8 mouse cellular contexts compared by ENCODE assay signal in genomic region chr2:78867726-78868510, GRCm38 (mm10). TPM values are rescaled to one million over a fixed set of nuclear protein-coding genes. Genes with fewer than 3 reads are reported as not detected.
DNase-seq lines count a peak whose midpoint lies in the region; ATAC-seq and TF ChIP-seq lines count a peak whose summit lies in the region.

Gene Ube2e3 (plus strand): TSS chr2:78868124.

- no peak for ATAC-seq in hindbrain, embryonic 14.5 days (ENCODE audit: low FRiP score)
- no peak; the same call in 1 of the 2 replicates for ATAC-seq in liver, embryonic 13.5 days (ENCODE audit: low read depth)
- ATAC-seq in frontal cortex, adult (ENCODE audit: low TSS enrichment) = no peak

- no peaks in the 10 kb centered on the region for H3K27me3 ChIP-seq in hindbrain, embryonic 14.5 days (ENCODE audit: control insufficient read depth, insufficient read depth, low read length)
- H3K27me3 ChIP-seq in liver, embryonic 13.5 days = no peaks in the 10 kb centered on the region
- no peaks in the 10 kb centered on the region for H3K27me3 ChIP-seq in small intestine, adult 2 months (ENCODE audit: control insufficient read depth, insufficient read depth, low read length)

- peaks cover 21% of the 10 kb centered on the region for H3K4me1 ChIP-seq in hindbrain, embryonic 14.5 days (replicated peaks; ENCODE audit: control insufficient read depth, insufficient read depth, low read length)
- H3K4me1 ChIP-seq in liver, embryonic 13.5 days (replicated peaks) = peaks cover 48% of the 10 kb centered on the region
- peaks cover 2% of the 10 kb centered on the region; the same call in 1 of the 2 replicates for H3K4me1 ChIP-seq in small intestine, adult 2 months (ENCODE audit: control insufficient read depth, insufficient read depth, insufficient read length, low read length)

- WGBS in hindbrain, embryonic 14.5 days = 19% methylated on average over 14 of the region's 14 CpGs
- WGBS in liver, embryonic 13.5 days (ENCODE audit: insufficient replicate concordance) = 15% methylated on average over 14 of the region's 14 CpGs
- WGBS in small intestine, adult 2 months = 14% methylated on average over 14 of the region's 14 CpGs

- peak within 1 kb of the TSS; percentile 76 for H3K4me2 ChIP-seq in hindbrain, embryonic 14.5 days (replicated peaks)
- peak within 1 kb of the TSS; percentile 76 for H3K4me2 ChIP-seq in liver, embryonic 13.5 days

- H3K4me3 ChIP-seq in gastrocnemius, adult 2 months = peak within 1 kb of the TSS; percentile 89
- peak within 1 kb of the TSS; percentile 79 for H3K4me3 ChIP-seq in hindbrain, embryonic 14.5 days (replicated peaks; ENCODE audit: low read length)
- H3K4me3 ChIP-seq in liver, embryonic 13.5 days (replicated peaks) = peak within 1 kb of the TSS; percentile 97
- H3K4me3 ChIP-seq in small intestine, adult 2 months (ENCODE audit: low read depth, low read length) = peak within 1 kb of the TSS; percentile 100

- no peak for DNase-seq in layer of hippocampus, adult 8-10 months (ENCODE audit: low spot score in 2 of 2)
- DNase-seq in layer of hippocampus, adult 9-10 months (ENCODE audit: low spot score) = no peak
- DNase-seq in adrenal gland, postnatal 36 days = no peak
- no peak for DNase-seq in gastrocnemius, adult 2 months
- DNase-seq in hindbrain, embryonic 14.5 days (ENCODE audit: low spot score) = peak; percentile 57
- no peak for DNase-seq in liver, embryonic 13.5 days

- no peak for TF ChIP-seq POLR2A in small intestine, adult 2 months (IDR thresholded peaks at IDR 0.05; ENCODE audit: low read depth, low read length)

- intact Hi-C loops in gastrocnemius, adult 2 months (cut with DNase I) = no loop called here

- H3K27ac ChIP-seq in gastrocnemius, adult 2 months = peak within 1 kb of the TSS; percentile 89
- H3K27ac ChIP-seq in hindbrain, embryonic 14.5 days = peak within 1 kb of the TSS; percentile 99
- H3K27ac ChIP-seq in liver, embryonic 13.5 days = peak within 1 kb of the TSS; percentile 94
- H3K27ac ChIP-seq in small intestine, adult 2 months (ENCODE audit: insufficient read depth, low read depth, low read length) = peak within 1 kb of the TSS; percentile 81

- H3K9ac ChIP-seq in hindbrain, embryonic 14.5 days = peak within 1 kb of the TSS; percentile 98
- peak within 1 kb of the TSS; percentile 100 for H3K9ac ChIP-seq in liver, embryonic 13.5 days

- H3K9me3 ChIP-seq in hindbrain, embryonic 14.5 days (ENCODE audit: control insufficient read depth, low read length) = no peaks in the 10 kb centered on the region
- H3K9me3 ChIP-seq in liver, embryonic 13.5 days (replicated peaks) = no peaks in the 10 kb centered on the region

- H3K36me3 ChIP-seq in hindbrain, embryonic 14.5 days (replicated peaks; ENCODE audit: control insufficient read depth, insufficient read depth) = peaks cover 8% of the 10 kb centered on the region
- H3K36me3 ChIP-seq in liver, embryonic 13.5 days = peaks cover 22% of the 10 kb centered on the region
- no peaks in the 10 kb centered on the region for H3K36me3 ChIP-seq in small intestine, adult 2 months (ENCODE audit: control insufficient read depth, insufficient read depth, low read length)

- no peak for TF ChIP-seq CTCF in gastrocnemius, adult 2 months (IDR thresholded peaks at IDR 0.05)
- TF ChIP-seq CTCF in small intestine, adult 2 months (IDR thresholded peaks at IDR 0.05; ENCODE audit: extremely low read depth, insufficient read length, insufficient replicate concordance, low read depth, low read length) = no peak

RNA-seq across cellular contexts. Expression of gene Ube2e3, which starts in this region (rescaled TPM):
- total RNA-seq in layer of hippocampus, adult 8-10 months (2022) = 100 to 1,000 TPM in 2 of 4 experiments, 10 to 100 TPM in 2; 91.5 to 107 (median 98.4) TPM
- total RNA-seq in adrenal gland, postnatal 36 days (2021) = 10 to 100 TPM; 45.8 to 63.5 TPM
- 10 to 100 TPM; 24.4 to 29.9 TPM for total RNA-seq in gastrocnemius, adult 2 months (2021)
- 293 and 295 TPM in 2 replicates for polyA plus RNA-seq in hindbrain, embryonic 14.5 days (2014; fragmentation: Nextera tagmentation; extraction: Ambion mirVana)
- polyA plus RNA-seq in liver, embryonic 13.5 days (2015; fragmentation: Nextera tagmentation; extraction: Ambion mirVana) = 104 and 106 TPM in 2 replicates
- polyA plus RNA-seq in small intestine, adult 2 months (2012; rRNA removed) = 10.0 and 32.7 TPM in 2 replicates
